Mouse (Mus musculus): ENCODE measurements at regions not wholly inside any gene's neighbourhood (a gene's known extent, or its start where the extent isn't known, plus 50 kb on each side); places are given as distances from the start of the nearest gene placed in this dataset.
A peak's percentile ranks its signal among the peaks of the same experiment; 100 is the strongest.
"Not testable (repeated sequence)": the region's sequence is repeated elsewhere in the genome, so short reads cannot be mapped to it uniquely, and the experiment has no call there.

DNA sequence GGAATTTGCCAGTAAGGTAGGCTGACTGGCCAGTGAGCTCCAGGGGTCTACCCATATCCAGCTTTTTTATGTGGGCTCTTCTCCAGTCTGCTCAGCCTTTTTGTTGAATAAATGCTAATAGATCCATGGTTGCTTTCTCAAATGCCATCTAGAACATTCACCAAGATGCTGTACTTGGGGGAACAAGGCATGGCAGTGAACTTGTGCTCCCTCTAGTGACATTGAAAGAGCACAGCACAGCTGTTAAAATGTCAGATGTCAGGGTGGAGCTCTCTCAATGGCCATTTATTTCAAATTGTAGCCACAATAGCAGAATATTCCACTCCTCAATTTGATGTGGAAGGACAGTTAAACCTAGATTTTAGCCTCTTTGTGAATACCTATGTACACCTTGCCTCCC is 86.3 kb downstream of the Kcnk1 start:
- no peak for DNase-seq (ENCODE audit: low spot score in 2 of 2)

DNA sequence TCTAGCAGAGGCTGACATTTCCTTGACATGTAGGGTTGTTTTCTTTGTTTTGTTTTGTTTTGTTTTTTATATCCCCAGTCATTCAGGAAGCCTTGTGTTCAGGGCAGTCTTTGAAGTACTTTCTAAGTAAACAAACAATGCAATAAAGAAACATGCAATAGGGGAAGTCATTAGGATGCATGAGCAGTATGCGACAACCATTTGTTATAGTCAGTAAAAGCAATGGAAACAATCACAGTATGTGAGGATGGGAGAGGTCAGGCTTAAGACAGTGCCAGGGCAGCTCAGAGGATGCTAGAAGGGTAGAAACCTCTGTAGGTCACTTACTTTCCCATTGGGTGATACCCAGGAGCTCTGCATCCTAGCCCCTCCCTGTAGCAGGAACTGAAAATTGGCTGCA is 87.9 kb downstream of the Kcnk1 start:
- DNase-seq (ENCODE audit: low spot score in 2 of 2) = no peak

DNA sequence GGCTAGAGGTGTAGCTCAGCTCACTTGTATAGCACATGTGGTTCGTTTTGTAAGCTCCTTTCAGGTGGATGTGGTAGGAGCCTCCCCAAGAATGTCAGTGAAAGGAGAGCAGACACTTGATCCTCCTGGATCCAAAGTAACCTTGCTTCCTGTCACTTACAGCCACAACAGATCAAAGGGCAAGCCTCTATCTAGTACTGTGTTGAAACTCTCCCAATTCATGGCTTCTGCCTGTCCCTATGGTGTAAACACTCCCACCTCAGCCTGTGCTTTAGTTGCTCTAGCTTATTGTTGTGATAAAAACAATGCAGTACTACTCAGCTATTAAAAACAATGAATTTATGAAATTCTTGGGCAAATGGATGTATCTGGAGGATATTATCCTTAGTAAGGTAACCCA is 95.8 kb downstream of the Kcnk1 start:
- DNase-seq (ENCODE audit: low spot score in 2 of 2) = no peak

DNA sequence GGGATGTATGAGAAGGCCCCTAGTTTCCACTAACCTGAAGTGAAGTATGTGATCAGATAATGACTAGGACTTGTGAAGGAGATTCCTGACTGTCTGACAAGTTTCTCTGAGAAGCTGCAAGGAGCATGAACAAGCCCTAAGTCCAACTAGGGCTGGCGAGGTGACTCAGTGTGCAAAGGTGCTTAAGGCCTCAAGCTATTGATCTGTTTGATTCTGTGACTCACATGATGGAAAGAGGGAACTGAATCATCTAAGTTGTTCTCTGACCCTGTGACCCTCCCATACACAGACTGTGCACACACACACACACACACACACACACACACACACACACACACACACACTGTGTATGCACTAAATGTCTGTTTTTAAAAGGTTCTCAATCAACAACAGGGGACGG is 99.0 kb downstream of the Kcnk1 start:
- DNase-seq (ENCODE audit: low spot score in 2 of 2) = no peak

DNA sequence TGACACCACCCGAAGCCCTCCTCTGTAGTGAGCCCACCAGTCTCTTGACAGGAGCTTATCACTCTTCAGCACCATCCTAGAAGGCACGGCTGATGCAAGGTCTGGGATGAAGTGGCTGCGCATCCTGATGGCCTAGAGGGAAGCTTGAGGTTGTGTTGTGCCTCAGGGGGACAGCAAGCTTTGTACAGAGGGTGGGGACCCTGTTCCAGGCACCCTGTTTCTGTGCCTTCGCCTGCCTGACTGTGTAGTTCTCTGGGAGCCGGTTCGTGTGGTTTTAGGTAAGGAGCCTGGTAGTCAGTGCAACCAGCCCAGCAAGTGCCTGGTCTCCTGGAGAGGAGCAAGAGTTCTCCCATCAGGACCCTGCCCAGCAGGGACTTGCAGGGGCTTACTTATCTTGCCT is 101.1 kb downstream of the Kcnk1 start:
- no peak for DNase-seq (ENCODE audit: low spot score in 2 of 2)

DNA sequence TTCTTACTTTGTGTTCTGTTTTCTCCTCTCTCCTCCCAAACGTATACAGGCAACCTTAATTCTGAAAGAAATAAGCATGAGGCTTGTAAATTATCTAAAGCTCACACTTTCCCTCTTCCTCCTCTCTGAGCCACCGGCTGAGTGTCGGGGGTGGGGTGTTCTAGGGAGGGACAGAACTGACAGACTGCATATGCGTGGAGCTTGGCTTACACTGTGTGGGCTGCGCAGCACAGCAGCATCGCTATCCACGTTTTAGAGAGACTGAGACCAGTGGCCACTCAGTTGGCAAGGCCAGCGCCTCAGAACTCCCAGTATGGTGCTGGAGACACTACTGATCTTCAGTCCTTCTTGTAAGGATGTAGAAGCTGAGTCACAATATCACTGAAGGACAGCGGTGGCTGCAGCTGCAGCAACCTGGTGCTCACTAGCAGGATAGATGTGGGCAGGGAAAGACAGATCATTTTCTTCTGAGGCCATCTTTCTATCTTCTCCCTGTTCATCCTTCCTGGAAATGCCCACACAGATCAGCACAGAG is 101.7 kb downstream of the Kcnk1 start:
- no peak for DNase-seq (ENCODE audit: low spot score in 2 of 2)

DNA sequence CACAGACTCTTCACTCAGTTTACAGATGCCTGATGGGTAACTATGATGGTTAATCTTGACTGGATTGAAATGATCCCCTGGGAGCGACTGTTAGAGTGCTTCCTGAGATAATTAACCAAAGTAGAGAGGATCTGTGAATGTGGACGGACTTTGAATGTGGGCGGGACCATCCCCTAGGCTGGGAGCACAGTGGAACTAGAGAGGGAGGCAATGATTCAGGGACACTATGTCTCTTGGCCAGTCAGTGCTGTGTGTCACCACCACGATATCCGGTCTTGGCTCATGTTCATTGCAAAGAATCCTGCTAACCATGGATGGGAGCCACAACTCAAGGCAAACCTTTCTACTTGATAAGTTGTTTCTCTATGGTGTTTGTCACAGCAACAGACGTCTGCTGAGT is 103.9 kb downstream of the Kcnk1 start:
- DNase-seq (ENCODE audit: low spot score in 2 of 2) = no peak

DNA sequence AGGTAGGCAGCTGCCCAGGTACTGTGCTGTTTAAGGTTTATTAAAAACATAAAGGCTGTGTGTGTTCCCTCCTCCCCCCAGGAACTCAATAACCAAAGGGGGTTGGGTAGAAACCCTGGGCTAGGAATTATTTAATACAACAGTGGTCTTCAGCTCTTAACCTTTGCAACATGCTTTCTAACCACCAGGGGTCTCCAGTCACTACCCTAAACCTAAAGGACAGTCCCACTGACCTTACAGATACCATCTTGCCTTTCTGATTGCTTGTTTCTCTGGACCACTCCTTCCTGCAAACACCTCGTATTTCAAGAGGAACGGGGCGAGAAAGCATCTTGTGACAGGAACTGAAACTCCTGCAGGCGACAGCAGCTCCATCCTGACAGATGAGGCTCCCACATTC is 104.9 kb downstream of the Kcnk1 start:
- no peak for DNase-seq (ENCODE audit: low spot score in 2 of 2)

DNA sequence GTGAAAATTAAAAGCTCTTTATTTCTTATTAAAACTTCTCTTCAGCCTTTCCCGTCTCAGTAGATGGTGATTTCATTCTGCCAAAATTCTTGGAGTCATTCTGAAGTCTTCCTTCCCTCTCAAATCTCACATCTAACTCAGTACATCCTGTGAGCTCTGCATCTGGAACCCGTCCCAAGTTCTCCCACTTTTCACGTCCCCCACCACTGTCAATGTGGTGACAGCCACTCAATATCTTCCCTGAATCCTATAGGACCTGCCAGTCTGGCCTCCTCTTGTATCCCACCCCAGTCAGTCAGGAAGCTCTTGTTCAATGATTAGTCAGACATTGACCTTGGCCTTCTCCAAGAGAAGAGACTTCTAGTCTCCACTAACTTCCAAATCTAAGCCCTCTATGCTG is 110.1 kb downstream of the Kcnk1 start:
- no peak for DNase-seq (ENCODE audit: low spot score in 2 of 2)

DNA sequence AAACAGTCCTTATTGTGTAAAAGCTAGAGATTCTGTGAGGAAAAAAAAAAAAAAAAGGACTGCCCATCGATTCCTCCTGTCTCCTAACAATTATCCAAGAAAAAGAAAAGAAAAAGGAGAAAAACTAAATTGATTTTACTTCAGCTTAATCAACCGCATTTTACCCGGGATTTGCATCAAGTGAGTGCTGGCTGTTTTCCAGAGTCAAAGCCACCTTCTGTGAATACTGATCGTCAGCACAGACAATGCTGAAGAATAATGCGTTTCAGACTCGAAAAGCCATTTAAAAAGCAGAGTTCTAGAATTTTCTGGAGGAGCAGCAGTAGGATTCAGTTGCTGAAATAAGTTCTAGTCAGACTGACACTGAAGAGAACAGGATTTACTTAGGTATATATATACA is 131.1 kb downstream of the Kcnk1 start:
- no peak for DNase-seq (ENCODE audit: low spot score in 2 of 2)

DNA sequence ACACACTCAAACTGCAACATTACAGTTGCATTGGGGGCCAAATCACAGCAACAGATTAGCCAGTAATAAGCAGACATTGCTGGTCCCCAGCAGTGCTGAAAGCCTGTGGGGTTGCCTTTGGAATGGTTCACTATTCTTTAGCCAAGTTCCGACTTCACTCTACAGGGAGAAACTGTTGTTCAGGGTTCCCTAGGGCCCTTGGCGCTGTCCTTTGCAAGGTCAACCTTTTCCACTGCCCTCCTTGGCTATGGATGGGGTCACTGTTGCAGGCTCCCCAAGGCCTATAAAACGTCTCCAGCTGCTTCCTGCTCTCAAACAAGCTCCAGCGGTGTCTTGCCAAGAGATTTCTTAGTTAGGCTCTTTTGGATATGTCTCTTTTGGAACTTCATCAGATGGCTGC is 137.1 kb downstream of the Kcnk1 start:
- DNase-seq (ENCODE audit: low spot score in 2 of 2) = no peak

DNA sequence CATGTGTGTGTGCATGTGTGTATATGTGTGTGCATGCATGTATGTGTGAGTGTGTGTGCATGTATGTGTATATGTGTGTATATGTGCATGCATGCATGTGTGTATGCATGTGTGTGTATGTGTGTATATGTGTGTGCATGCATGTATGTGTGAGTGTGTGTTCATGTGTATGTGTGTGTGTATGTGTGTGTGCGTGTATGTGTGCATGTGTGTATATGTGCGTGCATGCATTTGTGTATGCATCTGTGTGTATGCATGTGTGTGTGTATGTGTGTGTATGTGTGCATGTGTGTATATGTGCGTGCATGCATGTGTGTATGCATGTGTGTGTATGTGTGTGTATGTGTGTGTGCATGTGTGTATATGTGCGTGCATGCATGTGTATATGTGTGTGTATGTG is 137.9 kb downstream of the Kcnk1 start:
- not testable (repeated sequence) for DNase-seq (ENCODE audit: low spot score in 2 of 2)

DNA sequence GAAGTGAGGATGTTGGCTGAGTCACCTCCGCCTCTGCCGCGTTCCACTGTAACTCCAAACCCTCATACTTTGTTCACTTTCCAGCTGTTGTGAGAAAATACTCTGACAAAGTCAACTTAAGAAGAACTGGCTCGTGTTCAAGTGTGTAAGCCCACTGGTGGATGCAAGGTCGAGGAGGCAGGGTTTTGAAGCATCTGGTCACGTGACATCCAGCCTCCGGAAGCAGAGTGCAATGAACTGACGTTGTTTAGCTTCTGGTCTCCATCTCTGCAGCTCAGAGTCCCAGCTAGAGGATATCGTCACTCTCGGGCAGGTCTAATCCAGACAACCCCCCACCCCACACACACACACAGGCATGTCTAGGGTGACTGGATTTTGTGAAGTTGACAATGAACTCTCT is 140.1 kb downstream of the Kcnk1 start:
- DNase-seq (ENCODE audit: low spot score in 2 of 2) = no peak

DNA sequence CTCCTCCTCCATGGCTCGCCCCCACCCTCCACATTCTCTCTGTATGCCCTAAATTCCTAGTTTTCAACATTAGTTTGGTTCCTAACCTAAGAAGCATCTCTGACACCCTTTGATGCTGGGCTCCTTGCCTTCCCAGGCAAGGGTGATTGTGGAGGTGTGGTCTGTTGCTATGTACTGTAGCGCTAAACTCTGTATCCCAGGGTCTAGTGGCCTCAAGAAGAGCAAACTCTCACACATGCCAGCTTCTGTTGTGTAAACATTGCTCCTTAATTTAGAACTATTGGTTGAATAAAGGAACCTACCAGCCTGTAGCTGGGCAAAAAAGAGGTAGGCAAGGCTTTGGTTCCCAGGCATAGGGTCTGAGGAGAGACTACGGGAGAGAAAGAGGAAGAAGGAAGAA is 140.6 kb downstream of the Kcnk1 start:
- no peak for DNase-seq (ENCODE audit: low spot score in 2 of 2)

DNA sequence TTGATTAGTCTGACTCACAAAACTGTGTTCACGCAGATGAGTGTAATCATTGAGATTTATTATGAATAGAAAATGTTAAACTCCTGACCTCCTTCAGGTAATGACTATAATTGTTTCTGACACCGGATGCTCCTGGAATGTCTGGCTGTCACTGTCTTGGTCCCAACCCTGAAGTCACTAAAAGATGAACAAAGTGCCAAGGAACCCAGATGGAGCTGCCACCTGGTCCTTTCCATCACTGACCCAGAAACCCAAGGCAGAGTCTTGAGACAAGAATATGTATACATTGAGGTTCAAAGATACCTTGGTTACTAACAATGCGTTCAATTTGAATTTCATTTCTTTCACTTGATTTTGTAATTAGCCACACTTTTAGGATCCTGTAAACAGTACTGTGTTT is 142.0 kb downstream of the Kcnk1 start:
- no peak for DNase-seq (ENCODE audit: low spot score in 2 of 2)

DNA sequence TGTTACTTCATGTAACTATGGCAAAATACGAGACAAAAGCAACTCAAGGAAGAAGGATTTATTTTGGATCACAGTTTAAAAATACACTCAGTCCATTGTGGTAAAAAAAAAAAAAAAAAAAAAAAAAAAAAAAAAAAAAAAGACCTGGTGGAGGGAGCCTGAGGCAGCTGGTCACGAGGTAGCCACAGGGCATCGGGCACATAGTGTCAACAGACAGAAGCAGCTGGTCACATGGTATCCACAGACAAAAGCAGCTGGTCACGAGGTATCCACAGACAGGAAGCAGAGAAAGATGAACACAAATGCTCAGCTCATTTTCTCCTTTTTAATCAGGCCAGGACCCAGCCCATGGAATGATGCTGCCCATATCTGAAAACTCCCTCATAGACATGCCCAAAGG is 142.5 kb downstream of the Kcnk1 start:
- DNase-seq (ENCODE audit: low spot score in 2 of 2) = no peak

DNA sequence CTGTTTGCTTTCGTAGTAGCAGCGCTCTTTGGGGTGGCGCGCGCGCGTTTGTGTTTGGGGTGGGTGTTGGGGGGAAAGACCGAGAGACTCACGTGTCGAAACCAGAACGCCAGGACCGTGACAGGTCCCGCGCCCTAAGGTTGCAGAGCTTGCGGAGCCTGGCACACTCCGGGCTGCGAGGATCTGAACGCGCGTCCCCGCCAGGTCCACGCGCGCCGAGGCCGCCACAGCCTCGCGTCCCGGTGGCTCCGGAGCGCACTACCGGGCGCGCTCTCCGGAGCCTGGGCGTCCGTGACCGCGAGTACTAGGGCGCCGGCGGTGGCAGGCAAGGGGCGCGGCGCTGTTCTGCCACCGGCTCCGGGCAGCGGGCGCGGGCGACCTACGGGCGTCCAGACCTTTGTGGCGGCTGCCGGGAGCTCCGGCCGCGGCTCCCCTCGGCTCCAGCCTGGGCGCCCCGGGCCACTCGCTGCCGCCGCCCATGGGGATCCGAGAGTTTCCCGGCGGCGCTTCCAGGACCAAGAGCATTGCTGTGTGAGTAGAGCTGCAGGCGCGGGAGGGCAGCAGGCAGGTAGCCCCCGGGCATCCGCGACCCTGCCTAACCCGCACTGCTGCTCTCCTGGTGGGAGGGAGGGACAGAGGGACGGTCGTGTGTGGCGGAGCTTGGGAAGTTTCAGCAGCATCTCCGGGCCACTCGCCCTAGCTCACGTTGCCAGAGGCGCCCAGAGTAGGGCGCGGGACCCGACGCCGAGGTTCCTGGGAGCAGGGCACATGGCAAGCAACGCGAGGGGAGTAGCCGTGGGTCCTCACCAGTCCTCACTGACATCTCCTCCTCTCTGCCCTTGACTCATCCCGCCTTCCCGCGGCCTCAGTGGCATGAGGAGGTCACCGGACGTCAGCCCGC is 143.9 kb downstream of the Kcnk1 start:
- DNase-seq (ENCODE audit: low spot score in 2 of 2) = peak in 1 of 2 experiments; percentile 25

DNA sequence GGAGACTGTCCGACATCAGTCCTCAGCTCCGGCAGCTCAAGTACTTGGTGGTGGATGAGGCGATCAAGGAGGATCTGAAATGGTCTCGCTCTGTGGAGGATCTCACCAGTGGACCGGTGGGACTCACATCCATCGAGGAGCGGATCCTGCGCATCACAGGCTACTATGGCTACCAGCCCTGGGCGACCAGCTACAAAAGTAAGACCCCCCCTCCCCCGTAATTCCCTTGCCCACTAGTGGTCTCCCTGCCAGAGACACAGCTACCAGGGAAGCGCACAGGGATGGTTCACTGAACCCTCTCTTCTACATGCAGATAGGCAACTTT is 144.5 kb downstream of the Kcnk1 start:
- no peak for DNase-seq (ENCODE audit: low spot score in 2 of 2)

DNA sequence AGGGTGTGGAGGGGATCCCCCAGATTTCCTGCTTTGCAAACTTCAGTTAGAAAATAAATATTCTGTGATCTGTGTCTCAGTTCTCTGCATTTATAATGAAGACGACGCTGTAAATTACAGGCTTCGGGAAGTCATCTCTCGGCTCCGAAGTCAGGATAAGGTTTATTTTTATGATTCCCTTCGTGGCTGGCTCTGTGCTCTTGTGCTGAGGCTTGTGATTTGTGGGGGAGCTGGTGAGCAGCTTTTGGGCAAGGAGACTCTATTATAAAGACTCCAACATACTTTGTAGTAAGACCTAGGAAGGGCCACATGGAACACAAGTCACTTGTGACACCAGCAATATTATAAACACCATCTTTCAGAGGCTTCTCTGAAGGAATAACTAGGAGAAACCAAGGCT is 146.0 kb downstream of the Kcnk1 start:
- DNase-seq (ENCODE audit: low spot score in 2 of 2) = no peak

DNA sequence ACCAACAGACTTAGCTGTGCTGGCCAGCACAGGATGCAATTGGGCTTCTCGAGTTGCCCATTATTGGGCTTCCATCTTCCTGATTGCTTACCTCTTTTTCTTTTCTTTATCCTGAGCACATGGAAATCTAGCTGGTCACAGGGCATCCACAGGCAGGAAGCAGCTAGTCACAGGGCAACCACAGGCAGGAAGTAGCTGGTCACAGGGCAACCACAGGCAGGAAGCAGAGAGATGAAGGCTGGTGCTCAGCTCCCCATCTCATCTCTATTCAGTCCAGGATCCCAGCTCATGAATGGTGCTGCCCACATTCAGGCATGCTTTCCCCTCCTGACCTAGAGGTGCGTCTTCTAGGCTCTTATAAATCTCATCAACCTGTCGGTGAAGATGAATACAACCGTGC is 146.8 kb upstream of the Slc35f3 start:
- DNase-seq (ENCODE audit: low spot score in 2 of 2) = no peak

DNA sequence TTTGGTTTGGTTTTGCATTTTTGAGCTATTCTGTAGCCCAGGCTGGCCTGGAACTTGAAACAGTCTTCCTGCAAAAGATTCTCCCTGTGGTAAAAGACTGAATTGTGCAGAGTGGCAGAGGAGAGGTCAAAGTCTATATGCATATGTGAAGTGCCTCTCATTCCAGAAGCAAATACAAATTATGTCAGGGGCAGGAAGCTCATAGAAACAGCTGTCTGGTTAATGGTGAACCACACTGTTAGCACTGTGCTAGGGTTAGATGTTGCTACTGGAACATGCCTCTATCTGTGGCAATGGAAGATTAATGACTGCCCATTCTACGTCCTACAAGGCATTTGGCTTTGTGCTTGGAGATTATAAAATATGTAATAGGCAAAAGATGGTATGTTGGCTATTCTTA is 144.4 kb upstream of the Slc35f3 start:
- DNase-seq (ENCODE audit: low spot score in 2 of 2) = no peak

DNA sequence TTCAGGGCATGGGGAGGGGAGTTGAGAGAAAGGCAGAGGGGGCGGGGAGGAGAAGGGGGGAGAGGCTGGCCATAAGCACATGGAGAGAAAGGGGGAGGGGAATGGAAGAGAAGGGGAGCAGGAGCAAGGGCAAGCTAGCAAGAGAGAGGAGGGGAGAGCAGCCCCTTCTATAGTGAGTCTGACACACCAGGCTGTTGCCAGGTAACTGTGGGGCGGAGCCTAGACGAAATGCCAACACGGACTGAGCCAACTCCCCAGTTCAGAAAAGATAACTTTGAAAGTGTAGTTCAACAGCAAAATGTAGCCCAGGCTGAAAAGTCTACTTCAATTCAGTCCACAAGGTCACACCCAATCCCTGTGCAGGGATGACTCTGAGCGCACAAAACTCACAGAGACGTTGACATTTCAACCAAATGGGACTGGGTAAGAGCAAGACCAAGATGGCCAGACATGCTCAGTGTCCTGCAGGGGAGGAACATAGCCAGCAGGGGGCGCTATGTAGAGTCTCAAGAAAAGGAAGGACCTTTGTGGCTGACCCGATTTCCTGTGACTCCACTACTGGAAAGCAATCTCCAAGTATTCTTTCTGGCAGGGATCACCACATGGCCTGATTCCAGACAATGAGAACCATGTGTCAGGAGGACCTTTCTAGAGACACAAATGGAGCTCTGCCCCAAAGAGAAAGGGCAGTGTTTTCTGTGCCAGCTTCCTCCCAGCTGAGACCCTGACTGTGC is 140.7 kb upstream of the Slc35f3 start:
- no peak for DNase-seq (ENCODE audit: low spot score in 2 of 2)

DNA sequence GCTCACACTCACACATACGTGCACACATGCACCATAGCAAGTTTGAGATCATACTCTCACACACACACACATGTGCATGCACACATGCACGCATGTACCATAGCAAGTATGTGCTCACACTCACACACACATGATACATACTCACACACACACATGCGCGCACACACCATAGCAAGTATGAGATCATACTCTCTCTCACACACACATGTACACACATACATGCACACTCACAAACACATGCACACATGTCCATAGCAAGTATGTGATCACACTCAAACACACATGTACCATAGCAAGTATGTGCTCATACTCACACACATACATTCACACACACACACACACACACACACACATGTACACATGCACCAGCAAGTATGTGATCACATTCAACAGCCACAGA is 138.9 kb upstream of the Slc35f3 start:
- DNase-seq (ENCODE audit: low spot score in 2 of 2) = no peak

All from frontal cortex, postnatal 10 days (tissue).